Mouse (Mus musculus): ENCODE data around the gene Sipa1l3. TPM values are rescaled to one million over a fixed set of nuclear protein-coding genes. Genes with fewer than 3 reads are reported as not detected.

Gene Sipa1l3
- polyA plus RNA-seq, 1 experiment: 19.0 TPM

DNA sequence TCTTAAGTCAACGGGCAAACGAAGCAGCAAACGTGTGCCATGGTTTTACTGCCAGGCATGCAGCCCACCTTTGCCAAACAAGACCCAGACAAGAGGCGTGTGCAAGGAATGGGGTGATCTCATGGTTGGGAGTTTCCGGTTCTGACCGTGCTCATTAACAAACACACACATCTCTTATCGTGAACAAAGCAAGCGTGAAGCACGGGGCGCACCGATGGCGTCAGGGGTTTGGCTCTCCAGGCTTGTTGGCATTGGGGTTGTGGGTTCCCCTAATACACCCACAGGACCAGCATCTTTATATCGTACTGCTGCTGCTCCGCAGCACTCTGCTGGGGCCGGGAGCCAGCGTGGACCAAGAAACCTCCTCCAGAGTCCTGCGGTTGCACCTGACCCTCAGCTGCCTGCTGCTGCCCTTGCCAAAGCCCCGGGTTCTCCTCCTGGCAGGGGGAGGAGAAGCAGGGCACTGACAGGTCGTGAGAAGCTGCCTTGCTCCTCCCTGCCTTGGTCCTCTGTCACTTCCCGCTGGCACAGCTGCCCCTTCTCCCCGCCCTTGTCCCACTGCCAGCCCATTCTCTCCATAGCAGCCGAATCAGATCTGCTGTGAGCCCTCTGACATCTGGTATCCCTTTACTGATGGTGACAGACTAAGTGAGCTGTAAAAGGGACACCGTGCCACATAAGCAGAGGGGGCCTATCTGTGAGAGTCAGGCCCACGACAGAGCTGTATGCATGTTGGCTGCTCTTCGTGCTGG is 126.5 kb downstream of the Sipa1l3 start:
- no peak overlapping the region for H3K4me2 ChIP-seq (ENCODE audit: low read depth)
- H3K36me3 ChIP-seq (ENCODE audit: control insufficient read depth, insufficient read depth): no peaks in the 10 kb centered on the region
- H3K27me3 ChIP-seq (ENCODE audit: control insufficient read depth, insufficient read depth, insufficient read length): no peaks in the 10 kb centered on the region
- no peak overlapping the region for H3ac ChIP-seq (ENCODE audit: control insufficient read depth, insufficient read length)
- no peaks in the 10 kb centered on the region for H3K79me2 ChIP-seq (ENCODE audit: control insufficient read depth, insufficient read depth)
- TF ChIP-seq MYOG (IDR thresholded peaks at IDR 0.05; ENCODE audit: control insufficient read depth in 1 of 3, insufficient read depth in 1 of 3, insufficient read length in 2 of 3, low read depth in 2 of 3): peak in 2 of 3 experiments; percentile 7 to 63
- peak in 1 of 3 experiments; percentile 65 for TF ChIP-seq MYOD1 (IDR thresholded peaks at IDR 0.05; ENCODE audit: control insufficient read depth in 1 of 3, insufficient read length in 2 of 3, low read depth in 2 of 3)
- no peak for TF ChIP-seq SRF (IDR thresholded peaks at IDR 0.05; ENCODE audit: control insufficient read depth, insufficient read length, low read depth)
- no peak for TF ChIP-seq USF1 (IDR thresholded peaks at IDR 0.05; ENCODE audit: low read depth)
- no peak for TF ChIP-seq MAX (IDR thresholded peaks at IDR 0.05; ENCODE audit: low read depth)
- TF ChIP-seq POLR2AphosphoS2 (IDR thresholded peaks at IDR 0.05; ENCODE audit: insufficient read length, low read depth): no peak
- TF ChIP-seq TCF12 (IDR thresholded peaks at IDR 0.05; ENCODE audit: insufficient read depth, poor library complexity, severe bottlenecking): no peak
- TF ChIP-seq CEBPB (IDR thresholded peaks at IDR 0.05; ENCODE audit: insufficient read depth, poor library complexity, severe bottlenecking): no peak
- no peak for TF ChIP-seq TCF3 (IDR thresholded peaks at IDR 0.05; ENCODE audit: insufficient read length, low read depth)
- TF ChIP-seq E2F4 (IDR thresholded peaks at IDR 0.05; ENCODE audit: insufficient read depth): no peak
- no peak for TF ChIP-seq REST (IDR thresholded peaks at IDR 0.05; ENCODE audit: insufficient read depth, insufficient read length)
- no peak for TF ChIP-seq POLR2A (IDR thresholded peaks at IDR 0.05; ENCODE audit: insufficient read length, low read depth)
- H3K4me3 ChIP-seq: no peak overlapping the region

DNA sequence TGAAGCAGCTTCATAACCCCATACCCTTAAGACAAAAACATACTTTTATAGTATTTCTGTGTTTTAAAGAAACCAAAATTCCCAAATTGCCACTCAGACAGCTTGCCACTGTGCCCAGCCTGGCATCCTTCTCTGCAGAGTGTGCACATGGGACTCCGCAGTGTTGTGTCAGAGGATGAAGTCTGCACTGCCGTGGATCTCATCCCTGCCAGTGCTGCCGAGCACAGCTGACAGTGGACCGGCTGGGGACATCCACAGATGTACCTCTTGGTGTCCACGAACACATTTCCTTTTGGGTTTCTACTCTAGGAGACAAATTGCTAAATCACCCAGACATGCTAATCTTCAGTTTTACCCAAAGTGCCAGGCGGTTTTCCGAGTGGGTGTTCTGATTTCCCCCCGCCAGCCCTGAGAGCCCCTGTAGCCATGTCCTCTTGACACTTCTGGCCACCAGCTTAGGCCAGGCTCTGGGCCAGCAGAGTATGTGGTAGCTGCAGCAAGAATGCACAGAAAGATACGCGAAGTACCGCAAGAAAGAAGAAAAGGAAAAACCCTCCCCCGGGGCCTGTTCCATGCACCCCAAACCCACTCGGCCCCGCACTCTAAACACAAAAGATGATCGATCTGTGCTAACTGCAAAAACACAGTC is 127.2 kb downstream of the Sipa1l3 start:
- TF ChIP-seq POLR2AphosphoS2 (IDR thresholded peaks at IDR 0.05; ENCODE audit: insufficient read length, low read depth): no peak
- TF ChIP-seq MYOD1 (IDR thresholded peaks at IDR 0.05; ENCODE audit: control insufficient read depth in 1 of 3, insufficient read length in 2 of 3, low read depth in 2 of 3): no peak
- no peak for TF ChIP-seq USF1 (IDR thresholded peaks at IDR 0.05; ENCODE audit: low read depth)
- TF ChIP-seq REST (IDR thresholded peaks at IDR 0.05; ENCODE audit: insufficient read depth, insufficient read length): no peak
- no peak for TF ChIP-seq MYOG (IDR thresholded peaks at IDR 0.05; ENCODE audit: control insufficient read depth in 1 of 3, insufficient read depth in 1 of 3, insufficient read length in 2 of 3, low read depth in 2 of 3)
- TF ChIP-seq MAX (IDR thresholded peaks at IDR 0.05; ENCODE audit: low read depth): no peak
- TF ChIP-seq TCF3 (IDR thresholded peaks at IDR 0.05; ENCODE audit: insufficient read length, low read depth): no peak
- no peak for TF ChIP-seq SRF (IDR thresholded peaks at IDR 0.05; ENCODE audit: control insufficient read depth, insufficient read length, low read depth)
- TF ChIP-seq TCF12 (IDR thresholded peaks at IDR 0.05; ENCODE audit: insufficient read depth, poor library complexity, severe bottlenecking): no peak
- TF ChIP-seq POLR2A (IDR thresholded peaks at IDR 0.05; ENCODE audit: insufficient read length, low read depth): no peak
- no peak for TF ChIP-seq CEBPB (IDR thresholded peaks at IDR 0.05; ENCODE audit: insufficient read depth, poor library complexity, severe bottlenecking)
- TF ChIP-seq E2F4 (IDR thresholded peaks at IDR 0.05; ENCODE audit: insufficient read depth): no peak
- no peaks in the 10 kb centered on the region for H3K36me3 ChIP-seq (ENCODE audit: control insufficient read depth, insufficient read depth)
- H3K4me3 ChIP-seq: no peak overlapping the region
- H3K4me2 ChIP-seq (ENCODE audit: low read depth): no peak overlapping the region
- H3ac ChIP-seq (ENCODE audit: control insufficient read depth, insufficient read length): no peak overlapping the region
- H3K27me3 ChIP-seq (ENCODE audit: control insufficient read depth, insufficient read depth, insufficient read length): no peaks in the 10 kb centered on the region
- no peaks in the 10 kb centered on the region for H3K79me2 ChIP-seq (ENCODE audit: control insufficient read depth, insufficient read depth)

DNA sequence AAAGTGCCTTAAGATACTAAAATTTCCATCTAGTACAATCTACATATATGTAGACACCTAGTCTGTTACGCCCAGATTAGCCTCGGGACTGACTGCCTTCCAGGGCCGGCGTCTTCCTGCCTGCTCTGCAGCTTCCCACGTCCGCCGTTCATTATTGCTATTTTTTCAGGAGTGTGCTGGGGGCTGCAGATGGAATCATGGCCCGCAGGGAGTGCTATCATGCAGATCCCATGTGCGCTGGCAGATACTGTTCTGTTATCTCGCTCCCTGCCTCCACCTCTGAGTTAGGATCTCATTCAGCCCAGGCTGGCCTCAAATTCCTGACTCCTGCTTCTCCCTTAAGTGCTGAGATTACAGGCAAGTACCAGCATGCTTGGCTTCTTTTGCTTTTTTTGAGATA is 128.2 kb downstream of the Sipa1l3 start:
- Histone ChIP-seq H3ac (ENCODE audit: control insufficient read depth, insufficient read length) (no peak overlapping the region), H3K4me2 (ENCODE audit: low read depth) (no peak overlapping the region), H3K36me3 (ENCODE audit: control insufficient read depth, insufficient read depth) (peaks cover 5% of the 10 kb centered on the region), H3K4me3 (no peak overlapping the region), H3K79me2 (ENCODE audit: control insufficient read depth, insufficient read depth) (no peaks in the 10 kb centered on the region), H3K27me3 (ENCODE audit: control insufficient read depth, insufficient read depth, insufficient read length) (no peaks in the 10 kb centered on the region)
- no peak for TF ChIP-seq REST (IDR thresholded peaks at IDR 0.05; ENCODE audit: insufficient read depth, insufficient read length)
- no peak for TF ChIP-seq POLR2A (IDR thresholded peaks at IDR 0.05; ENCODE audit: insufficient read length, low read depth)
- no peak for TF ChIP-seq MYOG (IDR thresholded peaks at IDR 0.05; ENCODE audit: control insufficient read depth in 1 of 3, insufficient read depth in 1 of 3, insufficient read length in 2 of 3, low read depth in 2 of 3)
- TF ChIP-seq POLR2AphosphoS2 (IDR thresholded peaks at IDR 0.05; ENCODE audit: insufficient read length, low read depth): no peak
- TF ChIP-seq TCF3 (IDR thresholded peaks at IDR 0.05; ENCODE audit: insufficient read length, low read depth): no peak
- TF ChIP-seq USF1 (IDR thresholded peaks at IDR 0.05; ENCODE audit: low read depth): no peak

DNA sequence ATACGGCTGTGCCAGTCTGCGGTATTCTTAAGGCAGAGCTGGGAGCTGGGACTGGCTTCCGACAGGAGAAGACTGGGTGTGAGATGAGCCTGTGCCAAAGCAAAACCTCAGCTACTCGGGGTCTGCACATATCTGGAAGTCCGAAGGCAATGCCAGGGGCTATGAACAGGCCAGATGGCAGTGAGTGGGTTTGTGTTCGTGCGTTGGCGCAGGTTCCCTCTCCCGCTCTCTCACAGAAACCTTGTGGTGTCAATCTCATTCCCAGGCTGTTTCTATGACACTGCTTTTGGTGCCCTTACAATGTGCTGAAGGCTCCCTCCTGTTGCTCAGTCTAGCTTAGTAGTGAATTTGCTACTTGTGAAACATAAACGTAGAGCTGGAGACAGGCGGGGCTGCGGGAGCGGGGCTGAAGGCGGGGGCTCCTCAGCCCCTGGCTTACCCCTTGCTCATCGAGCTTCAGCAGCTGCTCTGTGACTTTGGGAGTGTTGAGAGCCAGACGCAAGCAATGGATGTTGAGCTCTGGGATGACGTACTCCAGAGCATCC is 130.8 kb downstream of the Sipa1l3 start:
- Histone ChIP-seq H3K4me2 (ENCODE audit: low read depth) (no peak overlapping the region), H3K79me2 (ENCODE audit: control insufficient read depth, insufficient read depth) (no peaks in the 10 kb centered on the region), H3K36me3 (ENCODE audit: control insufficient read depth, insufficient read depth) (peaks cover 5% of the 10 kb centered on the region), H3K27me3 (ENCODE audit: control insufficient read depth, insufficient read depth, insufficient read length) (no peaks in the 10 kb centered on the region), H3ac (ENCODE audit: control insufficient read depth, insufficient read length) (no peak overlapping the region), H3K4me3 (no peak overlapping the region)
- TF ChIP-seq MYOG (IDR thresholded peaks at IDR 0.05; ENCODE audit: control insufficient read depth in 1 of 3, insufficient read depth in 1 of 3, insufficient read length in 2 of 3, low read depth in 2 of 3): no peak
- TF ChIP-seq CEBPB (IDR thresholded peaks at IDR 0.05; ENCODE audit: insufficient read depth, poor library complexity, severe bottlenecking): no peak
- no peak for TF ChIP-seq POLR2A (IDR thresholded peaks at IDR 0.05; ENCODE audit: insufficient read length, low read depth)
- TF ChIP-seq POLR2AphosphoS2 (IDR thresholded peaks at IDR 0.05; ENCODE audit: insufficient read length, low read depth): no peak
- TF ChIP-seq TCF3 (IDR thresholded peaks at IDR 0.05; ENCODE audit: insufficient read length, low read depth): no peak
